Mouse (Mus musculus) layer of hippocampus, adult 2 months (tissue): ENCODE results near the gene Myo5a. TPM values are rescaled to one million over a fixed set of nuclear protein-coding genes. Genes with fewer than 3 reads are reported as not detected.
"Not testable (repeated sequence)": the region's sequence is repeated elsewhere in the genome, so short reads cannot be mapped to it uniquely, and the experiment has no call there.

Source experiments
- DNase-seq, 2 experiments: peaks; one replicate each; pipeline ENCODE4 v3.0.0; 2022; ENCODE audit warnings: low spot score in 2 of 2
- H3K27ac ChIP-seq: fragments of 200-600 bp; 2 replicates; pipeline ENCODE4 v1.8.1; 2022
- H3K4me3 ChIP-seq: fragments of 200-600 bp; 2 replicates; pipeline ENCODE4 v1.8.1; 2022; ENCODE audit warnings: mild to moderate bottlenecking
- CTCF ChIP-seq: fragments of 200-600 bp; conservative IDR thresholded peaks from 2 replicates; pipeline ENCODE4 v1.8.1; 2022; ENCODE audit warnings: antibody characterized with exemption, mild to moderate bottlenecking, moderate library complexity
- total RNA-seq, 2 experiments: library from RNA; stranded (reverse); gene quantifications; 2 replicates each; pipeline ENCODE4 v1.2.3; 2021

Myo5a gene
- total RNA-seq, 2 experiments from 2014 or later = 201 to 210 TPM

GRCm38 (mm10) chr9:75248359-75248758 is 177.5 kb downstream of the Myo5a start:
- H3K27ac ChIP-seq = no peak overlapping the region
- no peak for DNase-seq

GRCm38 (mm10) chr9:75248874-75249273 is 178.1 kb downstream of the Myo5a start:
- TF ChIP-seq CTCF = no peak
- no peak for DNase-seq
- H3K27ac ChIP-seq = no peak overlapping the region
- no peak overlapping the region for H3K4me3 ChIP-seq

More at GRCm38 (mm10) chr9:75248359-75248758, 177.5 kb downstream of the Myo5a start:
- no peak for TF ChIP-seq CTCF
- H3K4me3 ChIP-seq = no peak overlapping the region

DNA sequence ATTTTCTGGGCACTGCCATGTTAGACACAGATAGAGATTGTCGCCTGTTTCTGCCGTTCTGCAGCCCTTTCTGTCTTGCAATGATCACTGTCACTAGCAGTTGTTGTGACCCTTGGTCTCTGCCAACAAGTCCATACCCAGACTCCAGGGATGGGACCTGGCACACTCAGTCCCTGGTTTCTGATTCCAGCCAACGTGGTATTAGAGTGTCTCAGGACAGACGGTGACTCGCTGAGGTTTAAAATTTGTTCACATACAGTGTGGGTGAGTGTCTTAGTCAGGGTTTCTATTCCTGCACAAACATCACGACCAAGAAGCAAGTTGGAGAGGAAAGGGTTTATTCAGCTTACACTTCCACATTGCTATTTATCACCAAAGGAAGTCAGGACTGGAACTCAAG is 182.3 kb downstream of the Myo5a start:
- not testable (repeated sequence) for DNase-seq, H3K4me3 ChIP-seq
- H3K27ac ChIP-seq = peak overlapping the region; percentile 89

DNA sequence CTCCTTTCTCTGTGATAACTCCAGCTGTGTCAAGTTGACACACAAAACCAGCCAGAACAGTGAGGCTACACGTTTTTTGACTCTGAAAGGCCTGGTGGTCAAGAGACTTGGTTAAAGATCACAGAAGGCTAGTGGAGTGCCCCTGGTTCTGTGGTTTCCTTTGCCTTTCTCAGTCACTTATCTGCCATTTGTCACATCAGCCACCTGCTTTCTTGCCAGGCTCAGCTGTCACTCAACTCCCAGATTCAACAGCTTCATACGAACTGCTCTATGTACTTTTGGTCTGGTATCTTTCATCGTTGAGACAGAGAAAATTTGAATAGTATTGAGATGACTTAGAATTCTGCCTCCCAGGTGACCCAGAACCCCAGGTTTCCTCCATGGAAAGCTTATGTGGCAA is 183.0 kb downstream of the Myo5a start:
- DNase-seq = no peak
- no peak for TF ChIP-seq CTCF
- Histone ChIP-seq H3K27ac (peak overlapping the region; percentile 89), H3K4me3 (no peak overlapping the region)

DNA sequence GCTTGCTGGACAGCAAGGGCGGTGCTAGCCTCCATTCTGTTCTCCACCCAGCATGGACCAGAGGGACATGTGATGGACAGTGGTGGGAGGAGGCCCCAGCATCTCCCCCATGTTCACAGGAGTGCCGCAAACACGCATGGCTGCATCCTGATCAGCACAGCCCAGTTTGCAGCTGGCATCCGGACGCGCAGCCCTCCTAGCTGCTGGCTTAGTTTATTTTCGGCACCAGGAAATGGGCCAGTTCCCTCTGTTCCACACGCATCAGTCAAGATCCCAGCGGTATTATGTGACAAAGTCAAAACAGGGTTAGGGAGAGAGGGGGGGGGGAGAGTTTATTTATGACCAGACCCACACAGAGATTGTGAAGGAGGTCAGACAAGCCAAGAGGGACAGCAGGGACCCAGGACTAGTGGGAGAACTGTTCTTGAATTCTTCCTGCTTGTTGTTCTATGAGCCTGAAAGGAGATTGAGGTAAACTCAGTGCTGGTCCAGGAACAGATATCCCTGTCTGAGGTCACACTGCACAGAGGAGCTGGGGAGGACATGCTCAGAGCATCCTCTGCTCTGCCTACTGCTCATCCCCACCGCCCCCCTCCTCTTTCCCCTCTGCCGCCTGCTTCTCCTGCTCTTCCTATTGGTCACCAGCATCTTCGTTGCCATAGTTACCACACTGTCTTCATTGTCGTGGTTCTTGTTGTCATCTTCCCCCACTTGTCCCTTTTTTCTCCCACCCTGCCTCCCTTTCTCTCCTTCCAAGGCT is 183.6 kb downstream of the Myo5a start:
- peak overlapping the region; percentile 89 for H3K27ac ChIP-seq
- DNase-seq = peak; percentile 47 to 79
- TF ChIP-seq CTCF = no peak
- H3K4me3 ChIP-seq = no peak overlapping the region

- TF ChIP-seq CTCF = no peak
- DNase-seq = no peak
- Histone ChIP-seq H3K4me3 (no peak overlapping the region), H3K27ac (no peak overlapping the region)
Measured at GRCm38 (mm10) chr9:75255820-75256545, 185.2 kb downstream of the Myo5a start.

DNA sequence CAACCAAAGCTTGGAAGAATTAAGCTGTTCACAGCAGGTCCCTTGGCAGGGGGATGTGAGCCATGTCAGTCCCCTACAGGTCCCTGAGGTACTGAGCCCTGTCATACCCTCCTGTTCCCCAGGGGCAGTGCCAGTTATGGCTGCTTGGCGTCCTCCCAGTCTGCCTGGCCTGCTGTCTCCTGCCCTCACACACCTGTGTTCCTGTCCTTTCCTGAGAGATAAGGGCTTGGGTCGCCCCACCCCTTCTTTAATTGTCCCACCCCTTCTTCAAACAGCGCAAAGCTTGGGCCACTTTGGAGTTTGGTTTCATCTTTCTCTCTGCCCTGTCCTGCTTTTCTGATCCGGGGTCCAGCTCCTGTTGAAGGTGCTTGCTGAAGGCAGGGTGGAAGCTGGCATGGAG is 188.0 kb downstream of the Myo5a start:
- no peak for TF ChIP-seq CTCF
- DNase-seq = no peak
- no peak overlapping the region for H3K4me3 ChIP-seq
- no peak overlapping the region for H3K27ac ChIP-seq

GRCm38 (mm10) chr9:75259656-75260055 is 188.8 kb downstream of the Myo5a start:
- TF ChIP-seq CTCF = peak; percentile 63
- no peak overlapping the region for H3K4me3 ChIP-seq
- H3K27ac ChIP-seq = no peak overlapping the region
- DNase-seq = no peak

- no peak overlapping the region for H3K27ac ChIP-seq
- no peak overlapping the region for H3K4me3 ChIP-seq
- TF ChIP-seq CTCF = no peak
- DNase-seq = no peak
Measured at GRCm38 (mm10) chr9:75261332-75261872, 190.6 kb downstream of the Myo5a start.

DNA sequence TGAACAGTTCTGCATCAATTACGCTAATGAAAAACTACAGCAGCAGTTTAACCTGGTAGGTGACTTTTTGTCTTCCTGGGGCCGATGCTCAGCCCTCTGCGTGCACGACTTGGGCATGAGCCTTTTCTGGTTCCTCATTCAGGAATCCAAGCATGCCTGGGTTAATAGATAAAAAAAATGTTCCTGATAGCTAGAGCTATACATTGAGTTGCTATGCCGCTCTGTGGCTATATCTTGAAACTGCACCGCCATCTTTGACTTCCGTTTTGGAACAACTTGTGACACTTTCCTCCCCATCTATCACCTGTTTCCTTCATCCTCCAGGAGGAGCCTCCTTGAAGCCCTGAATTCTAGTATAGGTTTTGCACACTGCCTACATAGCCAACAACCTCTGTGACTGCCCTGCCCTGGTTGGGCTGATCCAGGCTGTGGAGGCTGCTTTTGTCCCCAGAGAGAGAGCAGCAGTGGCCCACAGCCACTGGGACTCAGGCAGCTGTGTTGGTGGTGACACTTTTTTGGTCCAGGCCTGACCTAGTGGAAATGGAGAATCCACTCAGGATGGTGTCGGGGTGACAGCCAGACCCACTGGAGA is 191.5 kb downstream of the Myo5a start:
- DNase-seq = no peak
- Histone ChIP-seq H3K27ac (no peak overlapping the region), H3K4me3 (no peak overlapping the region)
- peak; percentile 64 for TF ChIP-seq CTCF

- no peak for TF ChIP-seq CTCF
- Histone ChIP-seq H3K27ac (no peak overlapping the region), H3K4me3 (no peak overlapping the region)
- no peak for DNase-seq
Measured at GRCm38 (mm10) chr9:75264008-75264718, 193.3 kb downstream of the Myo5a start.

DNA sequence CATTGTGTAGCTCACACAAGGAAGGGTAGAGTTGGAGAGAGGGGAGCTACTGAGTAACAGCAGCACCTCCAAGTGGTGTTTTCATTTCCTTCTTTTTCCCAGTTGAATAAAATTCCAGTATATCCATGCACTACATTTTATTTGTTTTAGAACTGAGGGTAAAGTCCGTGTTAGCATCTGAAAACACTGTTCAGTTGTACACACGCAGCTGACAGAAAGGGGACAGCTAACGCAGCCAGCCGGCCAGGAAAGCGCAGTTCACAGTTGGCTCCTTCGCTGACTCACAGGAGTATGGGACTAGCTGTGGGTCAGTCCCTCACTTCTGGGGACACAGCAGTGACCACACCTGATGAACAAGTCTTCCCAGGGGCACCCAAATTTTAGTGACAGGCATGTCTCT is 196.3 kb downstream of the Myo5a start:
- no peak overlapping the region for H3K27ac ChIP-seq
- H3K4me3 ChIP-seq = no peak overlapping the region
- peak; percentile 56 for TF ChIP-seq CTCF
- no peak for DNase-seq

DNA sequence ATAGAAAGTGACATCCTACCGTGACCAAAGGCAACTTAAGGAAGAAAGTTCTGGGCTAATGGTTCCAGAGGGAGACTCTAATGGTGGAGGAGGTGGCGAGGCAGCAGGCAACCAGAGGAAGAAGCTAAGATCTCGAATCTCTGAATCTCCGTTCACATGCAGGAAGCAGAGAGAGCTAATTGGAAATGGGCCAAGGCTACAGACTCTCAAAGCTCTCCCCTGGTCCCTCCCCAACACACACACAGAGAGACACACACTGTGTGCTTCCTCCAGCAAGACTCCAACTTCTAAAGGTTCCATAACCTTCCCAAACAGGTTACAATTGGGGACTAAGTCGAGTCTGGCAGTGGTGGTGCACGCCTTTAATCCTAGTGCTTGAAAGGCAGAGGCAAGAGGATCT is 199.6 kb downstream of the Myo5a start:
- TF ChIP-seq CTCF = no peak
- Histone ChIP-seq H3K4me3 (no peak overlapping the region), H3K27ac (no peak overlapping the region)
- no peak for DNase-seq
